Mouse (Mus musculus): ENCODE results near the gene Padi2.

DNA sequence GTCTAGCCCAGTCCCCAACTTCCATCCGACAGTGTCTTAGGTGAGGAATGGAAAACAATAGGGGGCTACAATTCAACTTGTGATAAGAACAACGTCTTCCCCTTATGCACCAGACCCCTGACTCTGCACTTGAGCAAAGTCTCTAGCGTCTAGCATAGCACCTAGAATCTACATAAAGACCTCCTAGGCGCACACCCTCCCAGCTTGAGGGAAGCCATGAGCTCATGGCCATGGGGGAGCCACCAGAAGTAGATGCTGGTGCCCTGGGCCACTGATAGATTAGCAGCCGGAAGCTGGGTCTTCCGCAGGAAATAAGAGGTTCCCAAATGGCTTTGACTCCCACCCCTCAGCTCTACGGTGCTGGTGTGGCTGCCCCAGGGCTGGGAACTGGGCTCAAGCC is 81.3 kb downstream of the Padi2 start:
- TF ChIP-seq EP300 (IDR thresholded peaks at IDR 0.05; ENCODE audit: insufficient read depth, low read depth, low read length), result no peak
- TF ChIP-seq CTCF (IDR thresholded peaks at IDR 0.05; ENCODE audit: low read depth, low read length), result no peak
- TF ChIP-seq POLR2A (IDR thresholded peaks at IDR 0.05; ENCODE audit: insufficient read depth, low read length), result no peak

All from ES-Bruce4 (cell line).